ENCODE assay signal across 35 mouse cellular contexts in the genomic region with DNA sequence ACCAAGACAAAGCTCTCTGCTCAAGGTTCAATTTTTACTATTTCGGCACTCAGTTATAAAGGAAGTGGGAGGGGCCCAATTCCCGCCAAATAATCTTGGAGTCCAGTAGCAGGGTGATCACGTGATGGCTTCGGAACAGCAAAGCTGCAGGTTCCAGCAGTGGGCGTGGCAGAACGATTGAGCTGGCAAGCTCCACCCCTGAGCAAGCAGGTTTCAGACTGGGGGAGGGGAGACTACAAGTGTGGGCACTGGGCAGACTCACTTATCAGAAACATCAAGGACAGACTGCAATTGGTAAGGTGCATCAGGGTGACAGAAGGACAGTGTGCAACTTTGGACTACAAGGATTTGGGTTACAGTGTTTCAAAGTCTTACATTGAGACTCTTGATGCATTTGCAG. TPM values are rescaled to one million over a fixed set of nuclear protein-coding genes. Genes with fewer than 3 reads are reported as not detected.
A peak's percentile ranks its signal among the peaks of the same experiment; 100 is the strongest.
DNase-seq lines count a peak whose midpoint lies in the region; ATAC-seq and TF ChIP-seq lines count a peak whose summit lies in the region.
"Not testable (repeated sequence)": the region's sequence is repeated elsewhere in the genome, so short reads cannot be mapped to it uniquely, and the experiment has no call there.
"Had no signal": no experiment of that assay in that cellular context is flagged by ENCODE, and none has a peak within 500 bp of the region (broad histone marks: within the 10 kb centered on the region; RNA-seq: fewer than 3 reads in every experiment).

No protein-coding gene starts in this region.

- not testable (repeated sequence) for H3K4me3 ChIP-seq in ES-Bruce4 (ENCODE audit: low read depth, low read length); intestine, embryonic 15.5 days (replicated peaks); liver, embryonic 11.5 days (ENCODE audit: low read depth, low read length); liver, embryonic 16.5 days (ENCODE audit: low read depth, low read length)
- H3K4me3 ChIP-seq in testis, adult 2 months (ENCODE audit: control insufficient read depth, low read depth, low read length) = peak overlapping the region; percentile 70

- H3K27ac ChIP-seq in ES-Bruce4 (ENCODE audit: insufficient read depth, low read length) = 0 out of 2 replicates have a peak overlapping the region, but pooled peaks have one; percentile 32
- H3K27ac ChIP-seq in intestine, embryonic 15.5 days; testis, adult 2 months (ENCODE audit: control insufficient read depth, insufficient read depth, low read depth, low read length): not testable (repeated sequence)
- peak overlapping the region; percentile 67; the same call in 1 of the 2 replicates for H3K27ac ChIP-seq in liver, embryonic 11.5 days (ENCODE audit: low read depth, low read length)
- H3K27ac ChIP-seq in liver, embryonic 16.5 days (ENCODE audit: low read length) = peak overlapping the region; percentile 37; the same call in 1 of the 2 replicates

- not testable (repeated sequence) for H3K27me3 ChIP-seq in ES-Bruce4 (ENCODE audit: control insufficient read depth, insufficient read depth, low read length, poor library complexity, severe bottlenecking); intestine, embryonic 15.5 days (replicated peaks); liver, embryonic 11.5 days (replicated peaks; ENCODE audit: control insufficient read depth, insufficient read depth, low read length); liver, embryonic 16.5 days (ENCODE audit: control insufficient read depth, insufficient read depth, low read depth, low read length); testis, adult 2 months (ENCODE audit: control insufficient read depth, insufficient read depth, low read length)

- not testable (repeated sequence) for H3K36me3 ChIP-seq in ES-Bruce4 (ENCODE audit: control insufficient read depth, insufficient read depth, low read length, poor library complexity, severe bottlenecking); intestine, embryonic 15.5 days; liver, embryonic 11.5 days (ENCODE audit: control insufficient read depth, insufficient read depth, low read length); liver, embryonic 16.5 days (ENCODE audit: control insufficient read depth, insufficient read depth); testis, adult 2 months (ENCODE audit: control insufficient read depth, insufficient read depth, low read length)

- TF ChIP-seq CTCF in ES-Bruce4 (IDR thresholded peaks at IDR 0.05; ENCODE audit: low read depth, low read length); testis, adult 2 months (IDR thresholded peaks at IDR 0.05; ENCODE audit: control insufficient read depth, insufficient read depth, insufficient replicate concordance, low read depth, low read length): not testable (repeated sequence)

- 0 out of 2 replicates have a peak, but pooled peaks have one; percentile 9 for ATAC-seq in common myeloid progenitor, adult 5-6 weeks (replicated peaks; ENCODE audit: low read depth, poor library complexity, severe bottlenecking)
- peak; percentile 41 for ATAC-seq in intestine, embryonic 15.5 days
- ATAC-seq in liver, embryonic 11.5 days (replicated peaks; ENCODE audit: low FRiP score); liver, embryonic 16.5 days (ENCODE audit: low read depth): not testable (repeated sequence)

- H3K4me2 ChIP-seq in intestine, embryonic 15.5 days (replicated peaks) = 0 out of 2 replicates have a peak overlapping the region, but pooled peaks have one; percentile 6
- H3K4me2 ChIP-seq in liver, embryonic 11.5 days = peak overlapping the region; percentile 44
- peak overlapping the region; percentile 35 for H3K4me2 ChIP-seq in liver, embryonic 16.5 days (ENCODE audit: low read depth, low read length)

- WGBS in intestine, embryonic 15.5 days = 28% methylated on average over 6 of the region's 6 CpGs
- 15% methylated on average over 6 of the region's 6 CpGs for WGBS in liver, embryonic 11.5 days
- WGBS in liver, embryonic 16.5 days (ENCODE audit: insufficient replicate concordance) = 10% methylated on average over 6 of the region's 6 CpGs

- H3K9ac ChIP-seq in ES-Bruce4 (ENCODE audit: low read depth, poor library complexity, severe bottlenecking) = peak overlapping the region; percentile 37; the same call in 1 of the 2 replicates
- not testable (repeated sequence) for H3K9ac ChIP-seq in intestine, embryonic 15.5 days; liver, embryonic 16.5 days (ENCODE audit: low read depth, low read length)
- 0 out of 2 replicates have a peak overlapping the region, but pooled peaks have one; percentile 26 for H3K9ac ChIP-seq in liver, embryonic 11.5 days (ENCODE audit: low read depth, low read length)

- not testable (repeated sequence) for H3K9me3 ChIP-seq in ES-Bruce4 (replicated peaks; ENCODE audit: control insufficient read depth, insufficient read depth, low read length, poor library complexity, severe bottlenecking); intestine, embryonic 15.5 days; liver, embryonic 11.5 days (ENCODE audit: control insufficient read depth, low read length); liver, embryonic 16.5 days (replicated peaks; ENCODE audit: control insufficient read depth, low read length)

- H3K4me1 ChIP-seq in ES-Bruce4 (ENCODE audit: control insufficient read depth, insufficient read depth, low read length); intestine, embryonic 15.5 days (replicated peaks); testis, adult 2 months (ENCODE audit: control insufficient read depth, insufficient read depth, low read length): not testable (repeated sequence)
- H3K4me1 ChIP-seq in liver, embryonic 11.5 days (replicated peaks; ENCODE audit: control insufficient read depth, insufficient read depth, low read length) = peaks cover 30% of the 10 kb centered on the region
- H3K4me1 ChIP-seq in liver, embryonic 16.5 days (ENCODE audit: control insufficient read depth, low read depth, low read length) = peaks cover 51% of the 10 kb centered on the region

- DNase-seq in MEL-GATA-1-ER (ENCODE audit: extremely low read depth, low read depth) = peak; percentile 36
- DNase-seq in liver, embryonic 11.5 days (ENCODE audit: low spot score) = not testable (repeated sequence)

- TF ChIP-seq EP300 in ES-Bruce4 (IDR thresholded peaks at IDR 0.05; ENCODE audit: insufficient read depth, low read depth, low read length) = not testable (repeated sequence)

- TF ChIP-seq POLR2A in ES-Bruce4 (IDR thresholded peaks at IDR 0.05; ENCODE audit: insufficient read depth, low read length); testis, adult 2 months (IDR thresholded peaks at IDR 0.05; ENCODE audit: control insufficient read depth, low read depth, low read length): not testable (repeated sequence)

RNA-seq across cellular contexts. Expression of a gene that starts 2.8 kb away (rescaled TPM):
- polyA plus RNA-seq in ES-Bruce4 (2011; ENCODE audit: insufficient read depth, insufficient read length, low read depth, missing spikeins) = not detected in 2 replicates
- not detected in 2 replicates for total RNA-seq in common myeloid progenitor, adult 5-6 weeks (2017)
- not detected in 2 replicates for polyA plus RNA-seq in intestine, embryonic 15.5 days (2015; fragmentation: Nextera tagmentation; extraction: Ambion mirVana)
- not detected in 2 replicates for polyA plus RNA-seq in liver, embryonic 11.5 days (2014; fragmentation: Nextera tagmentation; extraction: Ambion mirVana)
- polyA plus RNA-seq in liver, embryonic 16.5 days (2015; fragmentation: Nextera tagmentation; extraction: Ambion mirVana) = 0.02 TPM in 1 of 2 replicates, not detected in the other
- 74.8 and 83.7 TPM in 2 replicates for polyA plus RNA-seq in testis, adult 2 months (2012; rRNA removed)
- total RNA-seq: adrenal gland, adult 18-20 months; adrenal gland, postnatal 36 days; gastrocnemius, postnatal 10 days; heart, postnatal 25 days; layer of hippocampus, adult 18-20 months; layer of hippocampus, postnatal 10 days; left cerebral cortex, adult 18-20 months; liver, adult 2 months; megakaryocyte, adult 5-6 weeks; neutrophil, adult 5-6 weeks had no signal
- polyA plus RNA-seq: embryonic facial prominence, embryonic 10.5 days; embryonic facial prominence, embryonic 15.5 days; forebrain, embryonic 13.5 days; heart, embryonic 10.5 days; heart, embryonic 15.5 days; hindbrain, embryonic 11.5 days; hindbrain, embryonic 16.5 days; intestine, postnatal 0 days; kidney, embryonic 15.5 days; limb, embryonic 11.5 days; liver, adult 2 months; lung, embryonic 15.5 days; midbrain, embryonic 11.5 days; midbrain, embryonic 16.5 days; neural tube, embryonic 11.5 days; Patski; urinary bladder, adult 2 months had no signal

RNA-seq across cellular contexts. Expression of a gene that starts 12.2 kb away (rescaled TPM):
- polyA plus RNA-seq in ES-Bruce4 (2011; ENCODE audit: insufficient read depth, insufficient read length, low read depth, missing spikeins) = 0.58 and 0.61 TPM in 2 replicates
- 0.18 TPM in 1 of 2 replicates, not detected in the other for total RNA-seq in common myeloid progenitor, adult 5-6 weeks (2017)
- not detected in 2 replicates for polyA plus RNA-seq in intestine, embryonic 15.5 days (2015; fragmentation: Nextera tagmentation; extraction: Ambion mirVana)
- not detected in 2 replicates for polyA plus RNA-seq in liver, embryonic 11.5 days (2014; fragmentation: Nextera tagmentation; extraction: Ambion mirVana)
- polyA plus RNA-seq in liver, embryonic 16.5 days (2015; fragmentation: Nextera tagmentation; extraction: Ambion mirVana) = not detected in 2 replicates
- 45.6 and 46.7 TPM in 2 replicates for polyA plus RNA-seq in testis, adult 2 months (2012; rRNA removed)
- total RNA-seq: adrenal gland, adult 18-20 months; gastrocnemius, postnatal 10 days; heart, postnatal 25 days; liver, adult 2 months had no signal
- polyA plus RNA-seq: embryonic facial prominence, embryonic 15.5 days; forebrain, embryonic 13.5 days; heart, embryonic 10.5 days; intestine, postnatal 0 days; kidney, embryonic 15.5 days; limb, embryonic 11.5 days; liver, adult 2 months; lung, embryonic 15.5 days; urinary bladder, adult 2 months had no signal

RNA-seq across cellular contexts. Expression of a gene that starts 22.3 kb away (rescaled TPM):
- polyA plus RNA-seq in ES-Bruce4 (2011; ENCODE audit: insufficient read depth, insufficient read length, low read depth, missing spikeins) = 0.37 TPM in 1 of 2 replicates, not detected in the other
- not detected in 2 replicates for total RNA-seq in common myeloid progenitor, adult 5-6 weeks (2017)
- not detected in 2 replicates for polyA plus RNA-seq in intestine, embryonic 15.5 days (2015; fragmentation: Nextera tagmentation; extraction: Ambion mirVana)
- polyA plus RNA-seq in liver, embryonic 11.5 days (2014; fragmentation: Nextera tagmentation; extraction: Ambion mirVana) = not detected in 2 replicates
- polyA plus RNA-seq in liver, embryonic 16.5 days (2015; fragmentation: Nextera tagmentation; extraction: Ambion mirVana) = not detected in 2 replicates
- polyA plus RNA-seq in testis, adult 2 months (2012; rRNA removed) = 118 and 120 TPM in 2 replicates
- total RNA-seq: adrenal gland, adult 18-20 months; adrenal gland, postnatal 36 days; gastrocnemius, postnatal 10 days; heart, postnatal 25 days; layer of hippocampus, adult 18-20 months; left cerebral cortex, postnatal 14 days; liver, adult 2 months; megakaryocyte, adult 5-6 weeks; neutrophil, adult 5-6 weeks had no signal
- polyA plus RNA-seq: cerebellum, adult 2 months; embryonic facial prominence, embryonic 10.5 days; forebrain, embryonic 13.5 days; heart, embryonic 10.5 days; heart, embryonic 15.5 days; hindbrain, embryonic 11.5 days; intestine, postnatal 0 days; limb, embryonic 11.5 days; liver, adult 2 months; lung, embryonic 15.5 days; midbrain, embryonic 16.5 days; neural tube, embryonic 11.5 days; Patski; urinary bladder, adult 2 months had no signal

RNA-seq across cellular contexts. Expression of a gene that starts 24.2 kb away (rescaled TPM):
- 0.40 and 1.1 TPM in 2 replicates for polyA plus RNA-seq in ES-Bruce4 (2011; ENCODE audit: insufficient read depth, insufficient read length, low read depth, missing spikeins)
- not detected in 2 replicates for total RNA-seq in common myeloid progenitor, adult 5-6 weeks (2017)
- polyA plus RNA-seq in intestine, embryonic 15.5 days (2015; fragmentation: Nextera tagmentation; extraction: Ambion mirVana) = 0.03 TPM in 1 of 2 replicates, not detected in the other
- polyA plus RNA-seq in liver, embryonic 11.5 days (2014; fragmentation: Nextera tagmentation; extraction: Ambion mirVana) = 0.06 and 0.11 TPM in 2 replicates
- 0.12 TPM in 1 of 2 replicates, not detected in the other for polyA plus RNA-seq in liver, embryonic 16.5 days (2015; fragmentation: Nextera tagmentation; extraction: Ambion mirVana)
- 111 and 122 TPM in 2 replicates for polyA plus RNA-seq in testis, adult 2 months (2012; rRNA removed)
- total RNA-seq: adrenal gland, adult 18-20 months; adrenal gland, postnatal 36 days; gastrocnemius, postnatal 10 days; heart, postnatal 25 days; liver, adult 2 months; neutrophil, adult 5-6 weeks had no signal
- polyA plus RNA-seq: hindbrain, embryonic 16.5 days; intestine, postnatal 0 days; kidney, embryonic 15.5 days; limb, embryonic 11.5 days; liver, adult 2 months; lung, embryonic 15.5 days; midbrain, embryonic 11.5 days; neural tube, embryonic 11.5 days; urinary bladder, adult 2 months had no signal

RNA-seq across cellular contexts. Expression of a gene that starts 35.3 kb away (rescaled TPM):
- 42.0 and 42.1 TPM in 2 replicates for polyA plus RNA-seq in ES-Bruce4 (2011; ENCODE audit: insufficient read depth, insufficient read length, low read depth, missing spikeins)
- 49.7 and 50.9 TPM in 2 replicates for total RNA-seq in common myeloid progenitor, adult 5-6 weeks (2017)
- polyA plus RNA-seq in intestine, embryonic 15.5 days (2015; fragmentation: Nextera tagmentation; extraction: Ambion mirVana) = 114 and 117 TPM in 2 replicates
- polyA plus RNA-seq in liver, embryonic 11.5 days (2014; fragmentation: Nextera tagmentation; extraction: Ambion mirVana) = 173 and 181 TPM in 2 replicates
- 224 and 231 TPM in 2 replicates for polyA plus RNA-seq in liver, embryonic 16.5 days (2015; fragmentation: Nextera tagmentation; extraction: Ambion mirVana)
- 149 and 158 TPM in 2 replicates for polyA plus RNA-seq in testis, adult 2 months (2012; rRNA removed)

Comparison
In these comparisons a context has a peak if more than half of its experiments do, and no peak if none do; other contexts are left out.
1. RNA of a gene that starts 2.8 kb away (polyA plus RNA-seq): 74.8 to 83.7 TPM in testis, adult 2 months; not detected in ES-Bruce4, not detected in intestine, embryonic 15.5 days, not detected in liver, embryonic 11.5 days and 0.02 TPM in liver, embryonic 16.5 days; every median in the first group is over 10 times any median in the second.
2. RNA of a gene that starts 12.2 kb away (polyA plus RNA-seq): 45.6 to 46.7 TPM in testis, adult 2 months; 0.58 to 0.61 TPM in ES-Bruce4, not detected in liver, embryonic 16.5 days, not detected in intestine, embryonic 15.5 days and not detected in liver, embryonic 11.5 days; every median in the first group is over 10 times any median in the second.
3. RNA of a gene that starts 22.3 kb away (polyA plus RNA-seq): 118 to 120 TPM in testis, adult 2 months; 0.37 TPM in ES-Bruce4, not detected in liver, embryonic 16.5 days, not detected in intestine, embryonic 15.5 days and not detected in liver, embryonic 11.5 days; every median in the first group is over 10 times any median in the second.
4. Peak in every context shown above with its lines, with median percentiles within 50 percentile points of each other: H3K4me2 ChIP-seq.